ENCODE assay signal across 18 mouse cellular contexts in genomic region chr11:36929817-36930216, GRCm38 (mm10).
"Had no signal": no experiment of that assay in that cellular context is flagged by ENCODE, and none has a peak within 500 bp of the region (broad histone marks: within the 10 kb centered on the region; RNA-seq: fewer than 3 reads in every experiment).

No protein-coding gene starts in this region.

- H3K27me3 ChIP-seq: lung, embryonic 15.5 days; megakaryocyte, embryonic 14.5 days; midbrain, embryonic 13.5 days; midbrain, embryonic 15.5 days; neural tube, embryonic 12.5 days; stomach, embryonic 15.5 days had no signal

- H3K27ac ChIP-seq: lung, embryonic 15.5 days; macrophage; midbrain, embryonic 13.5 days; midbrain, embryonic 15.5 days; neural tube, embryonic 12.5 days; stomach, embryonic 15.5 days; stomach, postnatal 0 days had no signal

- H3K36me3 ChIP-seq: lung, embryonic 15.5 days; midbrain, embryonic 13.5 days; midbrain, embryonic 15.5 days; neural tube, embryonic 12.5 days; stomach, embryonic 15.5 days had no signal

- H3K9ac ChIP-seq: liver, postnatal 0 days; lung, embryonic 15.5 days; midbrain, embryonic 13.5 days; midbrain, embryonic 15.5 days; neural tube, embryonic 12.5 days; stomach, embryonic 15.5 days had no signal

- H3K9me3 ChIP-seq: lung, embryonic 15.5 days; megakaryocyte, embryonic 14.5 days; midbrain, embryonic 13.5 days; midbrain, embryonic 15.5 days; neural tube, embryonic 12.5 days; stomach, embryonic 15.5 days had no signal

- H3K4me3 ChIP-seq: lung, embryonic 15.5 days; megakaryocyte, embryonic 14.5 days; midbrain, embryonic 13.5 days; midbrain, embryonic 15.5 days; neural tube, embryonic 12.5 days; stomach, embryonic 15.5 days had no signal

- ATAC-seq: liver, postnatal 0 days; lung, postnatal 0 days; midbrain, embryonic 13.5 days; midbrain, embryonic 15.5 days had no signal

- H3K4me2 ChIP-seq: lung, embryonic 15.5 days; midbrain, embryonic 11.5 days; midbrain, embryonic 13.5 days; midbrain, embryonic 15.5 days; neural tube, embryonic 12.5 days; stomach, embryonic 15.5 days had no signal

- H3K4me1 ChIP-seq: lung, embryonic 15.5 days; megakaryocyte, embryonic 14.5 days; midbrain, embryonic 15.5 days; neural tube, embryonic 12.5 days; stomach, embryonic 15.5 days had no signal

- DNase-seq: liver, postnatal 0 days; lung, adult 2 months; lung, postnatal 14 days; lung, postnatal 36 days; right cerebral cortex, postnatal 14 days; thymus, adult 2 months; thymus, postnatal 25 days; thymus, postnatal 4 days had no signal
